Mouse (Mus musculus) left cerebral cortex, postnatal 10 days (tissue): ENCODE measurements at regions not wholly inside any gene's neighbourhood (a gene's known extent, or its start where the extent isn't known, plus 50 kb on each side); places are given as distances from the start of the nearest gene placed in this dataset.
"Not testable (repeated sequence)": the region's sequence is repeated elsewhere in the genome, so short reads cannot be mapped to it uniquely, and the experiment has no call there.

Source experiments
- DNase-seq, 2 experiments: peaks; one replicate each; pipeline ENCODE4 v3.0.0; 2021 to 2022; ENCODE audit warnings: low spot score in 2 of 2, mixed read lengths in 1 of 2; ENCODE audit errors: extremely low spot score in 1 of 2
- intact Hi-C: fragments of 180-260 bp; cut with DNase I; formaldehyde crosslinking; loops from one replicate; pipeline ENCODE4 v1.15.1; 2025

DNA sequence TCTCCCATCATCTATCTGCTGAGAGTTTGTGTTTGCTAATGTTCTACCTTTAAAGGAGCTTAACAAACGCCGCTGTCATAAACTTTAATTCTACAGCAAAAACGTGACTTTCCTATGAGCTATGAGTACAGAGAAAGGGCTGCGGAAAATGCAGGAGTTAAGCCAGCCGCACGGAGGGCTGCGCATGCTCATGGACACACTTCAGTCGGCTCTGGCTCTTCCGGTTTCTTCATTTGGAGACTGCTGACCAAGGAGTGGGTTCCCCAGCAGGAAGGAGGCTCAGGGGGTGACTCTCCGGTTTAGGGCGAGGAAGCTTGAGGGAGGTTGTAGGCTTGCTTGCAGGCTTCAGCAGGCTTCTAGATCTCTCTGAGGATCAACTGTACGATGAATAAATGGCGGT, 59.3 kb downstream of the Sox2 start:
- intact Hi-C loops, result no loop called here
- DNase-seq, result no peak

DNA sequence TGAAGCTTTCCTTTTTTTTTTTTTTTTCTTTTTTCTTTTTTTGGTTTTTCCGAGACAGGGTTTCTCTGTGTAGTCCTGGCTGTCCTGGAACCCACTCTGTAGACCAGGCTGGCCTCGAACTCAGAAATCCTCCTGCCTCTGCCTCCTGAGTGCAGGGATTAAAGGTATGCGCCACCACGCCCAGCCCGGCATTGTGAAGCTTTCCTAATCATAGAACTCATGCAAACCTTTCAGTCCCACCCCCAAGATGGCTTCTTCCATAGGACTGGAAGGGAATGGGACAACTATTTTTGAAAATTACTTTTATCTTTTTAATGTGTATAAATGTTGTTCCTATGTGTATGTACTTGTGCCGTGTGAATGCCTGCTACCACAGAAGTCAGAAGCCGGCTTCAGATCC, 61.9 kb downstream of the Sox2 start:
- DNase-seq, intact Hi-C loops: not testable (repeated sequence)

DNA sequence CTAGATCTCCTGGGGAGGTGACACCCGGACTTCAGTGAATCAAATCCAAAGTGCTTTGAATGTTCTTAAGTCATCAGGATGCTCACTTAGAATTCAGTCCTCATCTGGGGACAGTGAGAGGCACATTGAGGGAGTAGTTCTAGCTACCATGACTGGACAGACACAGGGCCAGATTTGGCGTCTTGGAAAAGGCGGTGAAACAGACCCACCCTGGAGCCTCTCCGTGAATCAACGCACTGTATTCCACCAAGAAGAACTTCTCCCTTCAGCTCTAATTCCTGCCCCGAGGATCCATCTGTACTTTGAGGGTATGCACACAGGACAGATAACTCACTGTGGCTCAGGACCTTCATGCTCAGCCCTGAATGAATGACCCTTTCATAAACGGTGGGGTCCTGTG, 72.3 kb downstream of the Sox2 start:
- intact Hi-C loops, result no loop called here
- DNase-seq, result peak in 1 of 2 experiments; percentile 20

DNA sequence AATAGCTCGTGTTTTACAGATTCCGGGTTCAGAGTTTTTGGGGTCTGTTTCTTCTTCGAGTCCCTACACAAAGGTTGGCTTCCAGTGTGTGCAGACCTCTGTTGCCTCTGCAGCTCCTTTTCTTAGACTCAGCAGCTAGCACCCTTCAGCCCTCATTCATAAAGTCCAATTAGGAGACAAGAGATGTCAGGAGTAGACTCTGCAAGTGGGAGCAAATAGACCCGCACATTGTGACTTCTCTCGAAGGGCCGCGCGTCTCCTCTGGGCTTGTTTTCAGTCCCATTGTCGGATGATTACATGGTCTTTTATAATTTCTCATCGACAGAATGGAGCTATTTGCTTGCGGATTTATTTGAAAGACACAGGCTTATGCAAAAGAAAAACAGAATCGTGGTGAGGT, 76.8 kb downstream of the Sox2 start:
- intact Hi-C loops, result no loop called here
- DNase-seq, result no peak

DNA sequence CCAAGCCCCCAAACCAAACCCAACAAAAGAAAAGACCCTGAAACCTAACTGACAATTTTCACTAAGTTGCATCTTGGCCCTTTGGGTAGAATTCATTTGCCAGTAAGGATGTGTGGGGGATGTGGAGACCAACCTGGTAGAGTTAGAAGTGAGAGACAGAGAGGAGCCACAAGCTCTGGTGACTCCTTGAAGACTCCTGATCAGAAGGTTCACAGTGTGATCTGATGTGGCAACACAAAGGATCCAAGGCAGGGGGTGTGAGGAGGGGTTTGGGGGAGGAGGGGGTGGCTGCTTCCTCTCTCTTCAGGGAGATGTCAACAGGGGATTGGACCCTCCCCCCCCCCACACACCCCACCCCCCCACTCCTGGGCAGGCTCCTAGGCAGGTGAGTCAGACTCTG, 78.1 kb downstream of the Sox2 start:
- intact Hi-C loops, result no loop called here
- no peak for DNase-seq

DNA sequence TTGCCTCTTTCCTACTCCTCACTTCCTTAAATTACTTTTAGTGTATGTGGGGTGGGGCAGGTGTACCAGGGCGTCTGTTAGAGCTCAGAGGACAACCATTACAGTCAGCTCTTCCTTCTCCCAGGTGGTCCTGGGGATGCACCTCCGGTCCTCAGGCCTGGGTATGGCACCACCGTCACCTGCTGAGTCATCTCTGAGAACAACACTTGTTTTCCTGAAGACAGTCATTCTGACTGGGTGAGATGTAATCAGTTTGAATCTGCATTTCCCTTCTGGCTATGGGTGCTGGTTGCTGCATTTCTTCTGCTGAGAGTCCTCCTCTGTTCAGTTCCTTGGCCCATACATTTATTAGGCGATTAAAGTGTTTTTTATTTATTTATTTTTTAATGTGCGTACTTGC, 84.8 kb downstream of the Sox2 start:
- no peak for DNase-seq

DNA sequence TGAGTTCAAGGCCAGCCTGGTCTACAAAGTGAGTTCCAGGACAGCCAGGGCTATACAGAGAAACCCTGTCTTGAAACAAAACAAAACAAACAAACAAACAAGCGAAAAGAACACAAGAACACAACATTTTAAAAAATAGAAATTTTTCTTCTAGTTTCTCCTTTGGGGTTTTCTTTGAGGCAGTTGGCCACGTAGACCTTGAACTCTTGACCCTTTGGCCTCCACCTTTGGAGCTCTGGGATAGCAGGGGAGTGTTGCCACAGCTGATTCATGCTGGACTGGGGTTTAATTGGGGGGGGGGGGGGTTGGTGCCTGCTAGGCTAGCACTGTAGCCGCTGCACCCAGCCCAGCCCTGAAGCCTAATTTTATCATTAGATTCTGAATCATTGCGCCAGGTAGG, 87.8 kb downstream of the Sox2 start:
- intact Hi-C loops, result no loop called here
- no peak for DNase-seq

More for the DNA sequence above, 84.8 kb downstream of the Sox2 start:
- intact Hi-C loops, result no loop called here

DNA sequence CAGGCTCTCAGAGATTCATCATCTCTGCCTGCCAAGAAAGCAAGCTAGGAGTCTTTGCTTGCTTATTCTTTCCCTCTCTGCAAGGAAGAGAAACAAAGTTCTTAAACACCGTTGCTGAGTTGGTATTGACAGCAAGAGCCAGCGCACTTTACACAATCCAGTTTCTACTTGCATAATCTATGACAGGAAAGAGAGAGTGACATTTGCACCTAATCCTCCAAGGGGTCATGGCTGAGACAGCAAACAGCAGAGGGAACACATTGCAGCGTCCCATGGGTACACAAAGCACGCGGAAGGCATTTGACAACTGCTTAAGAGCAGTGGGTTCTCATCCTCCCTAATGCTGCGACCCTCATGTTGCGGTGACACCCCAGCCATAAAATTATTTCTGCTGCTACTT, 88.7 kb downstream of the Sox2 start:
- DNase-seq, result no peak
- intact Hi-C loops, result no loop called here

DNA sequence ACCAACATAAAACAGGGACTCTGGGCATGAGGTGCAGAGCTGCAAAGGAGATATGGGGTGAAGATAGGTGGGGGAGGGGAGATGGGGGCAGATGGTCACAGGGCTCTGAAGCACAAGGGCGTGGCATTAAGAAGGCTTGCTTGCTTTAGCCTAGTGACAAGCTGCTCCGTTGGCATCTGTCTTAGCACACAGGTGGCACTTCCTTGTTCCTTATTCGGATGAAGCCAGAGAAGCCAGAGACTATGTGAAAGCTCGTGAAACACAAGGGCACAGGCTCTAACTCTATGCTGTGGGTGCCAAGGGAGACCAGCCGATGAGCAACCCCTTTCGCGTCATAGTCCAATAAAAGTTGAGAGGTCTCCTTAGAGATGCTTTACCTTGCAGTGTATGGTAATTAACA, 89.5 kb downstream of the Sox2 start:
- DNase-seq, result no peak
- intact Hi-C loops, result no loop called here

DNA sequence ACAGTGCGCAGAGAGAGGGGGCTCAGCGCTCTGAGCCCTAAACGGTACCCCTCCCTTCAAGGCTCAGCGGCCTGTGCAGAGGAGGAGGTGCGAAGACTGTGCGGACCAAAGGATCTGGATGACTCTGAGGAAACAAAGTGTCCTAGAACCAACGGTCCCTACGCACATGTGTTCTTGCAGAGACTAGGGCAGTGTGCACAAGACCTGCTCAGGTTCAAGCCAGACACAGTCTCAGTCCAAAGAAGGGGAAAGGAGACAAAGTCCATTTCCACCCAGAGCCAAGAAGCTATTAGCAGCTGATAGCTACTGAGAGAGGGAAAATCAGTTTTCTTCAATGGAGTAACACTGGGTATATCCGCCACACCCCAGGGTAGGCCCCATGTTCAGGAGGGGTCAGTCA, 89.9 kb downstream of the Sox2 start:
- intact Hi-C loops, result no loop called here
- DNase-seq, result no peak

DNA sequence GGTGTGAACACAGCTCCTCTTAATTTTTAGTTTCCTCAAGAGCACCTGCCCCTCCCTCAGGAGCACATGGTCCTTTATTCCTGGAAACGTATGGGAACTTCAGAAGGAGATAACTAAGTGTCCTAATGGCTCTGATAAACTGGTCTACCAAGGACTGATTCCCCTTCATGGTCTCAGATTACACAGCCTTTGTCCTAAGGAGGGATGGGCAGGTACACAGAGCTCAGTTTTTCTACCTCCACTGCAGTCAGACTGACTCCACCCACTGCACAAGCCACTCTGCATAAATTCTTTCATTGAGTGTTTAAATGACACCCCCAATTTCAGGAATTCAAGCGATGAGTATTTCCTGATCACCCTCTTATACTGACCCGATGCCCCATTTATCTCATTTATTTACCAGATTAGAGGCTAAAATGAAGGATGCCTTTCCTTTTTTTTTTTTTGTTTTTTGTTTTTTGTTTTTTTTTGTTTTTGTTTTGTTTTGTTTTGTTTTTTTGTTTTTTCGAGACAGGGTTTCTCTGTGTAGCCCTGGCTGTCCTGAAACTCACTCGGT, 95.1 kb downstream of the Sox2 start:
- intact Hi-C loops, result no loop called here
- DNase-seq, result no peak

DNA sequence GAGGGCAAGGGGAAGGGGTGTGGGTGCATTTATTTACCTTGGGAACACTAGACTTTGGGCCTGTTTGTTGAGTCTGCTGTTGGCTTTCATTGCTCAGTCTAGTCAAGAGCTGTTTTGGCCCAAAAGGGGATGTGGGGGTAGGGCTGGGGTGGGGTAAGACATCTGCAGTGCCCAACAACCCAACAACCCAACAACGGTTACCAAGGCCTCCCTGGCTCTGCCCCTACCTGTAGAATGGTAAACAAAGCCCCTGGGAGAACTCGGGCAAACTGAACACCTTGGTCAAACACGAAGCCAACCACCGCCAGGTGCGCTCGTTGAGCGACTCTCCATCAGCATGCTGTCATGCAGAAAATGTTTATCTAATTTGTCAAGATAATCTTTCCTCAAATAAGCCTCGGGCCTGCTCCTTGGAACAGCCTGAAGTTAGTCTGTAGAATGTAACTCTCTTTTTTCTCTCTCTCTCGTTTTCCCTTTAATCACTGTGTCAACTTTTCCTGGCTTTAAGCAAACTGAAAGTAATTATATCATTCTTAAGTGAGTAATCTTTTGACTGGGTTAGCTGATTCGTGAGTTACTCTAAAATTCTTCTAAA, 97.4 kb downstream of the Sox2 start:
- intact Hi-C loops, result no loop called here
- DNase-seq, result no peak

DNA sequence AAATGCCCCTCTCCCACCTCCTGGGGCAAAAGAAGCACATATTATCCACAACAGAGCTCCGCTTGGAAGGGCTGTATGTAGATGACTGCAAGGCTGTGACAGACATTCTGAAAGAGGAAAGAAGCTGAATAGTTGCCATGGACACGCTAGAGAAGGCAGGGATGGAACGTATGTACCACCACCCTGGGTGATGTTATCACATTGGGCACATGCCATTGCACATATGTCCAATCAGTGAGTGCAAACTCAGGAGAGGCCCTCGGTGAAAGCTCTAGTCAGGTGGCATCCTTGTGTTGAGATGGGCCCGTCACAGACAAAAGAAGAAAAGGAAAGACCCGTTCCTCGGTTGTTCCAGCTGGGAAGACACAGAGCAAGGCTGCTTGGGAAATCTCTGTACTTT, 99.8 kb downstream of the Sox2 start:
- peak in 1 of 2 experiments; percentile 38 for DNase-seq
- intact Hi-C loops, result no loop called here

DNA sequence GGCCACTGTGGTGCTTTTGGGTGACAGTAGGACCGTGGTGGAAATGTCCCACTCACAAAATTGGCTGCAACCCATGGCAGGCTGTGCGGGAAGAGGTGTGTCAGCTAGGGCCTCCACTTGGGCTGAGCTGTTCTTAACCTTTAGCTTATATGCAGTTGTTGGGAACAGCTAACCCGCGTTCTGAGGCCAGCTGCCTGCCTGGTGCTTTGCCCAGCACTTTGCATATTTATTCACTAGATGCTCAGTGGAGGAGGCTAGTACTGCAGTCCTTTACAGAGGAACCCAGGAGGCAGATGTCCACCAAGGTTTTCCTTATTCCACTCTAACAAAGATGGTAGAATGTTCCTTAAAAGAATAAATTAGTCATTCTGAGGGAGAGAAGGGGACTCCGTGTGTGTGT, 101.3 kb downstream of the Sox2 start:
- intact Hi-C loops, result no loop called here
- peak in 1 of 2 experiments; percentile 15 for DNase-seq

DNA sequence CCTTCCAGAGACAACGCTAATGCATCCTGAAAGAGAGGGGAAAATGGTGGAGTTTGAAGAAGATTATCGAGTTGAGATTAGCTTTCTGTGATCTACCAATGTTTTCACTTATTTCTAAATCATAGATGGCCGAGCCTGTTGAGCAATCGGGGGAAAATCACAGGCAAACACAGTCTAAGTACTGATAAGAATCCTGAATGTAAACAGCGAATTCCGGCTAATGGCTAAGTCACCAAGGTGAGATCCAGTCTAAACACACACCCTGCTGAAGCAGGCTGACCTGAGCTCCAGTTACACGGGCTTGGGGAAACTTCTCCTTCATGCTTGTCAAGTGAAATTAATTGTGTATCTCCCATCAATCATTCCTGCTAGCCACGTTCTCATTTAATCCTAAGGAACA, 103.4 kb downstream of the Sox2 start:
- no peak for DNase-seq
- intact Hi-C loops, result no loop called here

DNA sequence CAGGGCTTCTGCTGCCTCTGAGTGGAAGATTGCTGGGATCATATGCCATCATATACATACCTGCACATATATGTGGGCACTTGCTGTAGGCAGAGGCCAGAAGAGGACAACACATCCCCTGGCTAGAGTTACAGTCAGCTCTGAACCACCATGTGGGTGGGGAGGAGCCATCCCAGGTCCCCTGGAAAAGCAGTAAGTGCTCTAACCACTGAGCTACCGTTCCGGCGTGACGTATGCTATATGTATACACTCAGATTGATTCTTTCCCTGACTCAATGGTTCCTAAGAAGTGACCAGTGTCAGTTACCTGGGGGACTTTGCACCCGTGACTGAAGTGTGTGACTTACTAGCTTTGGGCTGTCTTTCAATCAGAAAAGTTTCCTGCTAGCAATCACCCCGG, 104.6 kb downstream of the Sox2 start:
- DNase-seq, result no peak
- intact Hi-C loops, result no loop called here

DNA sequence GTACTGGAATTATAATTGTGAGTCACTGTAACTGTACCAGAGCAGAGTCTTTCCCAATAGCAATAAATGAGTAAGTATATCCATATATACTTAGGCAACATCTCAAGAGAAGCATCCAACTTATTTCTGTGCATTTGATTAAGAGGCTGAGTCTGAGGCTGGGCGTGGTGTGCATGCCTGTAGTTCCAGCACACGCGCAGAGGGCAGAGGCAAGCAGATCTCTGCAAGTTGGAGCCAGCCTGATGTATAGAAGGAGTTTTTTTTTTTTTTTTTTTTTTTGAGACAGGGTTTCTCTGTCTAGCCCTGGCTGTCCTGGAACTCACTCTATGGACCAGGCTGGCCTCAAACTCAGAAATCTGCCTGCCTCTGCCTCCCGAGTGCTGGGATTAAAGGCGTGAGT, 105.1 kb downstream of the Sox2 start:
- DNase-seq, intact Hi-C loops: not testable (repeated sequence)

DNA sequence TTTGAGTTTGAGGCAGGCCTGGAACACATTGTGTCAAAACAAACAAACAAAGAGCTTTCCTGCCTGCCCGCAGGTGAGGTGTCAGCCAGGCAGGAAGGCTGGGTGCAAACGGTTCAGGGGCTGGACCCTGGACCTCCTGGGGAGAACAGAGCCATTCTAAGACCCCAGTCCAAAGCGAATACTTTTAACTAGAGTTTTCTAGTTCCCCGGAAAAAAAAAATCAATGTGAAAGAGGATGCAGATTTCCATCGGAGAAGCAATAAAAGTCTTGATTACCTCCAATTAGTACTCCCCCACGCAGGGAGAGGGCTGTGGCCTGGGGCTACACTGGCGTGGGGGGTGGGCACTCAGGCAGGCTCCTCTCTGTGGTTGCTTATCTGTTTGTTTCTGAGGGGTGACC, 106.4 kb downstream of the Sox2 start:
- intact Hi-C loops, result no loop called here
- no peak for DNase-seq

DNA sequence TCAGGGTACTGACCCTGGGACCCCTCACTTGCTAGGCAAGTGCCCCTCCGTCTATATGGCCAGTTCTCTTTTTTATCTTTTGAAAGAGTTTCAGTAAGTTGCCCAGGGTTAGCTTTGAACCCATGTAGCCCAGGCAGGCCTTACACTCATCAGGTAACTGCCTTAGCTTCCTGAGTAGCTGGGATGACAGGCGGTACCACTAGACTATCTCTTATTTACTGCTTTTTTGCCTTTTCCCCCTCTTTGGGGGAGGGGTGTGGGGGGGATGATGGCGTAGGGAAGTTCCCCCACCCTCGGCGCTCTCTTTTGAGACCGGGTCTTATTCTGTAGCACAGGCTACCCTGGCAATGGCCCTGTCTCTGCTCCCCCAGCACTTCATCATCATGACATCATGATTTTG, 106.9 kb downstream of the Sox2 start:
- no peak for DNase-seq
- intact Hi-C loops, result no loop called here

DNA sequence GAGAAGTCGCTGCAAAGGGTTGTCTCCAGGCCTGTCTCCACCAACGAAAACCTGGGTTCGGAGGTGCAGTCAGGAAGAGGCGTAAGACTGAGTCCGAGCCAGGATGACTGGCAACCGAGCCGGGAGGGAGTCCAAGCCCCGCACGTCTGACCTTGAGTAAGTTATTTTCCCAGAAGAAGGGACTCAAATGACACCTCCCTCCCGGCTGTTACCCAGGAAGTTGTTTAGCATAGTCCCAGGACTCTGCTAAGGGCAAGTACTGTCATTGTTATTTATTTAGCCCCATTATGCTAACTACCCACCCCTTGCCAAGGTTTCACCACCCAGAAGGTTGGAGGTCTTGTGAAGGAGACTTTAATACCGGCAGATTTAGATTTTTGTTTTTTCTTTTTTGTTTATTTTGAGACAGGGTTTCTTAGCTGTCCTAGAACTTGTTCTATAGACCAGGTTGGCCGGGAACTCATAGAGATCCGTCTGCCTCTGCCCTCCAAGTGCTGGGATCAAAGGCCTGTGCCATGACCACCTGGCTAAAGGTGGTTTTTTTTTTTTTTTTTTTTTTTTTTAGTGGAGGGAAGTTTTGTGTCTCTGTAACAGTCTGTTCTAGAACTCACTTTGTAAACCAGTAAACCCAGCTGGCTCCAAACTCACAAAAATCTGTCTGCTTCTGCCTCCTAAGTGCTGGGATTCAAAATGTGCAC, 107.8 kb downstream of the Sox2 start:
- intact Hi-C loops, result no loop called here
- no peak for DNase-seq
